Mouse (Mus musculus) T-helper 17 cell (primary cell): ENCODE results near the gene Gm4312.
"Not testable (repeated sequence)": the region's sequence is repeated elsewhere in the genome, so short reads cannot be mapped to it uniquely, and the experiment has no call there.

ENCODE experiments used
- in situ Hi-C, 2 experiments: fragments of 300-600 bp; cut with MboI, MseI; formaldehyde crosslinking; loops; 1 replicate in 1 of 2; 2 replicates in 1 of 2; pipeline ENCODE4 v1.15.1; 2025; ENCODE audit warnings: high pct_unique_total_duplicates in 2 of 2

Gene Gm4312

DNA sequence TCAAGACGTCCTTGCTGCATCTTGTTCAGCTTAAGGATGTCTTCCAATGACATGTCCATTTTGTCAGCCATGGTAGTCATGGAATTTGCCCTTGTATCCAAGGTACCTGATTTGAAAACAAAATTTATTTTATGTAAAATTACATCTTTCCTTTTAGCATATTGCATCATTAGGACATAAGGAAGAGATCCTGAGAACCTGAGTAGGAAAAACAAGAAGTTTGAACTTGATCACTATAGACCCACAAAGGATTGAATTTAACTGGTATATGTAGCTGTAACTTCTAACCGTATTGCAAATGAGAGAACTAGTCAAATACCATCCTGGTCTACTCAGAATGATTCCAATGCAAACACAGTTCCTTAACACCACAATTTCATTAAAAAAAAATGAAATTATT lies at the start of gene Gm4312:
Gm4312 (minus strand) TSS at position 101 of the 400 bp plus-strand sequence.
- in situ Hi-C loops = not testable (repeated sequence)

DNA sequence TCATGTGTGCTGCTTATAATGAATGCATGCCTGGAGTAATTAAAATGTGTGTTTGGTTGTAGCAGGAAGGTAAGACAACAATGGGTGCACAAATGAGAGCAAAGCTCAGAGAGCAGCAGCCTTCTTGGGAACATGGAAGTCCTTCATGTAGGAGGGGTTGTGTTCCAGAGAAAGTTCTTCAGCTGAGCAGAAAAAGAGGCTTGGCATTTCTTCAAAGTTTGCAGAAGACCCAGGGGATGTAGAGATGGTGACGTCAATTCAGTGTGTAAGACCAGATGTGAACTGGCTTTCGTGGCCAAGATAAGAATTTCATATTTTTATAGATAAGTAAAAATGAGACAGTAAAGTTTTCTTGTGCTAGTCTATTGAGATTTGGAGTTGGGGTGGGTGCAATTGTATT lies 45.2 kb upstream of the Gm4312 start:
- in situ Hi-C loops = no loop called here

DNA sequence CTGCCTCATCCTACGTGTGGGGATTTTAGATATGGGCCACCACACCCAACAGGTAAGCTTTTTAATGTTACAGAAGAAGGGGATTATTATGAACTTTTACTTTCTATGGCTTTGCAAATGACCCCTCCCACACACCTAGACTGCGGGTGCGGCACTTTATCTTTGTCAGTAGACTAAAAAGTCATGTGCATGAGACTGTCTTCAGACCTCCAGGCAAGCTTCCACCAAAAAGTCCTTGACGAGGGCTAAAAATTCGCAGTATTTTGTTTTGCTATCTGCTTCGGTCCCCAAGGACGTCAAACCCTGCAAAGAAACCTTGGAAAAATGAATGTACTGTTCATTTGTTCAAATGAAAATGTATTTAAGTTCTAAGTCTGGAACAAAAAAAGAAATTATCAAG lies 33.2 kb upstream of the Gm4312 start:
- in situ Hi-C loops = no loop called here

DNA sequence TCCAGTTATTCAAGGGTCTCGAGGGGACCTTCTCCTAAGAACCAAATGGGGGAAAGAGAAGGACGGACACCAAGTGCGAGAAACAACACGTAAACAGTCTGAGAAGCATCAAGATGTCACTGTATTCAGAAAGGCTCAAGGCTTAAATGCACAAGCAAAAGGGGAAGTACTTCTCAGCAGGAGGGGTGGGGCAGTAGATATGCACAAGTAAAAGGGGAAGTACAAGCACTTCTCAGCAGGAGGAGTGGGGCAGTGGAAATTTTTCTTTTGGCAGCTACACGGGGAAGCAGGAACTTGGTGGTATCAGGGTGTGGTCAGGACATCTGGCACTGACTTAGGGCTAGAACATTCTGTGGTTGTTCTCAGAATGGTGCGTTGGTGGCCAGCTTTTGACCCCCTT lies 19.9 kb upstream of the Gm4312 start:
- in situ Hi-C loops = not testable (repeated sequence)

DNA sequence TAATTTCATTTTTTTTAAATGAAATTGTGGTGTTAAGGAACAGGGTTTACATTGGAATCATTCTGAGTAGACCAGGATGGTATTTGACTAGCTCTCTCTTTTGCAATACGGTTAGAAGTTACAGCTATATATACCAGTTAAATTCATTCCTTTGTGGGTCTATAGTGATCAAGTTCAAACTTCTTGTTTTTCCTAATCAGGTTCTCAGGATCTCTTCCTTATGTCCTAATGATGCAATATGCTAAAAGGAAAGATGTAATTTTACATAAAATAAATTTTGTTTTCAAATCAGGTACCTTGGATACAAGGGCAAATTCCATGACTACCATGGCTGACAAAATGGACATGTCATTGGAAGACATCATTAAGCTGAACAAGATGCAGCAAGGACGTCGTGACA lies 21.3 kb downstream of the Gm4312 start, which contains the start of gene Gm4307:
Gm4307 (plus strand) TSS at position 301 of the 400 bp plus-strand sequence.
- in situ Hi-C loops = loop anchor here in 1 of 2 experiments (10.0 kb wide), 1 partner anchor 56 kb away; no protein-coding TSS in a partner anchor

DNA sequence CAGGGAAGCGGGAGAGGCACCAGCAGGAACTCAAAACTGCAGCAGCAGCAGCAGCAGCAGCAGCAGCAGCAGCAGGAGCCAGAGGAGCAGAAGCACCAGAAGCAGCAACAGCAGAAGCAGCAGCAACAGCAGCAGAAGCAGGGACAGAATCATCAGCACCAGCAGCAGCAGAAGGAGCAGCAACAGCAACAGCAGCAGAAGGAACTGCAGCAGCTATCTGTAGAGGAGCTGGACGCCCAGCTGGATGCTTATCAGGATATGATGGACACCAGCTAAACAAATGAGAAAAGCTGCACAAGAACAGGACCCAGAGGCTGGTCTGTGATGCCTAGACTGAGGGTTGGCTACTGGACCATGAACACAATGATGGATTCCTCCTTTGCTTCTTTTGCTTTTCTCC lies 25.5 kb downstream of the Gm4312 start:
- in situ Hi-C loops = loop anchor here (5.0 kb wide), 1 partner anchor 35 kb away; no protein-coding TSS in a partner anchor

DNA sequence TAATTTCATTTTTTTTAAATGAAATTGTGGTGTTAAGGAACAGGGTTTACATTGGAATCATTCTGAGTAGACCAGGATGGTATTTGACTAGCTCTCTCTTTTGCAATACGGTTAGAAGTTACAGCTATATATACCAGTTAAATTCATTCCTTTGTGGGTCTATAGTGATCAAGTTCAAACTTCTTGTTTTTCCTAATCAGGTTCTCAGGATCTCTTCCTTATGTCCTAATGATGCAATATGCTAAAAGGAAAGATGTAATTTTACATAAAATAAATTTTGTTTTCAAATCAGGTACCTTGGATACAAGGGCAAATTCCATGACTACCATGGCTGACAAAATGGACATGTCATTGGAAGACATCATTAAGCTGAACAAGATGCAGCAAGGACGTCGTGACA lies 31.6 kb downstream of the Gm4312 start, which contains the start of gene Gm4305:
Gm4305 (plus strand) TSS at position 301 of the 400 bp plus-strand sequence.
- in situ Hi-C loops = not testable (repeated sequence)

DNA sequence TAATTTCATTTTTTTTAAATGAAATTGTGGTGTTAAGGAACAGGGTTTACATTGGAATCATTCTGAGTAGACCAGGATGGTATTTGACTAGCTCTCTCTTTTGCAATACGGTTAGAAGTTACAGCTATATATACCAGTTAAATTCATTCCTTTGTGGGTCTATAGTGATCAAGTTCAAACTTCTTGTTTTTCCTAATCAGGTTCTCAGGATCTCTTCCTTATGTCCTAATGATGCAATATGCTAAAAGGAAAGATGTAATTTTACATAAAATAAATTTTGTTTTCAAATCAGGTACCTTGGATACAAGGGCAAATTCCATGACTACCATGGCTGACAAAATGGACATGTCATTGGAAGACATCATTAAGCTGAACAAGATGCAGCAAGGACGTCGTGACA lies 36.7 kb downstream of the Gm4312 start, which contains the start of gene Gm4303:
Gm4303 (plus strand) TSS at position 301 of the 400 bp plus-strand sequence.
- in situ Hi-C loops = not testable (repeated sequence)

DNA sequence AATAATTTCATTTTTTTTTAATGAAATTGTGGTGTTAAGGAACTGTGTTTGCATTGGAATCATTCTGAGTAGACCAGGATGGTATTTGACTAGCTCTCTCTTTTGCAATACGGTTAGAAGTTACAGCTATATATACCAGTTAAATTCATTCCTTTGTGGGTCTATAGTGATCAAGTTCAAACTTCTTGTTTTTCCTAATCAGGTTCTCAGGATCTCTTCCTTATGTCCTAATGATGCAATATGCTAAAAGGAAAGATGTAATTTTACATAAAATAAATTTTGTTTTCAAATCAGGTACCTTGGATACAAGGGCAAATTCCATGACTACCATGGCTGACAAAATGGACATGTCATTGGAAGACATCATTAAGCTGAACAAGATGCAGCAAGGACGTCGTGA lies 41.8 kb downstream of the Gm4312 start, which contains the start of gene Gm4302:
Gm4302 (plus strand) TSS at position 301 of the 400 bp plus-strand sequence.
- in situ Hi-C loops = not testable (repeated sequence)

DNA sequence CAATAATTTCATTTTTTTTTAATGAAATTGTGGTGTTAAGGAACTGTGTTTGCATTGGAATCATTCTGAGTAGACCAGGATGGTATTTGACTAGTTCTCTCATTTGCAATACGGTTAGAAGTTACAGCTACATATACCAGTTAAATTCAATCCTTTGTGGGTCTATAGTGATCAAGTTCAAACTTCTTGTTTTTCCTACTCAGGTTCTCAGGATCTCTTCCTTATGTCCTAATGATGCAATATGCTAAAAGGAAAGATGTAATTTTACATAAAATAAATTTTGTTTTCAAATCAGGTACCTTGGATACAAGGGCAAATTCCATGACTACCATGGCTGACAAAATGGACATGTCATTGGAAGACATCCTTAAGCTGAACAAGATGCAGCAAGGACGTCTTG lies 47.0 kb downstream of the Gm4312 start, which contains the start of gene Gm4301:
Gm4301 (plus strand) TSS at position 301 of the 400 bp plus-strand sequence.
- in situ Hi-C loops = loop anchor here in 1 of 2 experiments (10.0 kb wide), 1 partner anchor 59 kb away; no protein-coding TSS in a partner anchor
